Mouse (Mus musculus): ENCODE results near the gene Bcat1. TPM values are rescaled to one million over a fixed set of nuclear protein-coding genes. Genes with fewer than 3 reads are reported as not detected.

The Bcat1 gene
- polyA plus RNA-seq, 1 experiment, result 1.3 TPM

GRCm38 (mm10) chr6:145056102-145056501 lies 19.9 kb downstream of the Bcat1 start:
- no peak for DNase-seq (ENCODE audit: low spot score)

DNA sequence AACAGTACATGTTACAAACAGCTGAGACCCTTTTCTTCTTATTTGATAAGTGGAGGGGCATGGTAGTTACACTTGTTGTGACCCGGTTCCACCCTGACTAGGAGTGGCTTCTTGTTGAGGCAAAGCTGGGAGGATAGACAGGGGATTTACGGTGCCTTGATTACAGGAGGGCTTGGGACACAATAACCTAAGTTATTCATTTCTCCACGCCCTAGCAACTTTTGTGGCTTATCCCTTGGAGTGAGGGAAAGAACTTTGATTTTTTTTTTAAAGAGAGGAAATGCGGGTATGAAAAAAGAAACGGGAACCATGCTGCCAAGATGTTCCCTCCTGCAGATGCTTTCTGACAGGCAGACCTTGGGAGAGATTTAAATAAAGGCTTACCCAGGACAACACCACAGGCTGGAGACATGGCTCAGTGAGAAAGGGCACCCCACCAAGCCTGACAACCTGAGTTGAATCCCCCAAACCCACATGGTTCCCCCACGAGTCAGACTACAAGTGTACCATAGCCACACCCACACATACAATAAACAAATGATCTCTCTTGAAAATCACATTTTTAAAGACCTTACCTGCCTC lies 20.6 kb downstream of the Bcat1 start:
- no peak for DNase-seq (ENCODE audit: low spot score)

DNA sequence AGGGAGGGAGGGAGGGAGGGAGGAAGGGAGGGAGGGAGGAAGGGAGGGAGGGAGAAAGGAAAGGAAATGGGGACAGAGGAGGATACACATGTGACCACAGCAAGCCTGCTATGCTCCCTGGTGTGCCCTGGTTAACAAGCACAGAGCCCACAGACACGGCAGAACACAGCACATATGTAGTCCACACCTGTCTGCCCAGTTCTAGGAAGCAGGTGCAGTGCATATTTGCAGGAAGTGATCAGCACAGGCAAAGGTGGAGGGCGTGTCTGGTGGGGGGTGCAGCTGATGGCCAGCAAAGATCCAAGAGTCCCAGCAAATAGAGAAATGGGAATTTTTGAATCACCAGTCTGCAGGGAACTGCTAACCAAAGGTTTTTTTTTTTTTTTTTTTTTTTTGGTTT lies 23.3 kb downstream of the Bcat1 start:
- DNase-seq (ENCODE audit: low spot score), result no peak

GRCm38 (mm10) chr6:145050899-145051298 lies 25.1 kb downstream of the Bcat1 start:
- no peak for DNase-seq (ENCODE audit: low spot score)

DNA sequence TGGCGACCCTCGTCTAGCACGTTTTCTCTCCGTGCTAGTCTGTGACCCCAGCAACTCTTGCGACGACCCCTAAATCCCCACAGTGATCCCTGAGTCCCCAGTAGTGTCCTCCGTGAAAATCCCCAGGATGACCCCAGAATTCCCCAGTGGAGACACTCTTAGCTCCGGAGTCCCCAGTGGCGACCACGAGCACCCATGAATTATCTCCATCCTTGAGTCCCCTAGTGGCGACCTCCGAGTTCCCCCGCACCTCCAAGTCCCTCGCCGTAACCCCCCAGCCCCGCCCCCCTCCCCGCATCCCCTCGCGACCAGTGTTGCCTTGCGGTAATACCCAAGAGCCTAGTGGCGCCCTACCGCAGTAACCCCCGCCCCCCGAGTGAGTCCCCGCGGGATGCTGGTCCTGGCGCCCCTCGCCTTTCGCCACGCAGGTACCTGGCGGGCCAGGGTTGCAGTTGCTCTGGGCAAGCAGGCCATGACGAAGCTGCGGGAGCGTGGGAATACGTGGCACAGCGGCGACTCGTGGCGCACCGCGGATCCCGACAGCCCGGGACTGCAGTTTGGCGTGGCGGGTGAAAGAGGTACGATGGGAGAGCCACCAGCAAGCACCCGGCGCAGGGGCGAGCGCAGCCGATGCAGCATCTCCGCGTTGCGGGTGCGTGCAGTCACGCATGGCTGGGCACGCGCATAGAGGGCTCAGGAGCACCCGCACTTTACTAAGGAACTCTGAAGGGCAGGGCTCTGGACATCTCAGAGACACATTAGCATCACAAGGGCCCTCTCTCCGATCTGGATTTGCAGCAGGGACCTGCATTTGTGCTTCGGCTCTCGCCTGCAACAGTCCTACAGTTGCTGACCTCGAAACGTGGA lies 27.6 kb downstream of the Bcat1 start:
- no peak for DNase-seq (ENCODE audit: low spot score)

DNA sequence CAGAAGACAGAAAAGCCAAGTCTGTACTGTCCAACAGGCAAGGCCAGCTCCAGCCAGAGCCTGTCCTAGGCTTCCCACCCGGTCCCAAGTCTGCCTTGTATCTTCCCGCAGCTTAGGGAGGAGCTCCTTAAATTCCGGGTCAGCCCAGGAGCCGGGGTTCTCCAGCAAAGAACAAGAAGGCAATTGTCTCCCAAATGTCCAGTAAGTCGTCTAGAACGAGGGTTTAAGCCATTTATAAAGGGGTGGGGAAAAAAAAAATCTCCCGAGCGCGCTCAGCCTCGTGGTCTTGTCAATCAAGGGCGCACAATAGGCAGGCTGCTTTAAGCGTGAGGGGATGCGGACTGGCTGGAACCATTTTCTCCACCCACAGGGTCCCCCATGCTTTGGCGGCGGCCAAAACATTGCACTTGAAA lies 28.5 kb downstream of the Bcat1 start:
- no peak for DNase-seq (ENCODE audit: low spot score)

GRCm38 (mm10) chr6:145046266-145046890 lies 29.6 kb downstream of the Bcat1 start:
- no peak for DNase-seq (ENCODE audit: low spot score)

DNA sequence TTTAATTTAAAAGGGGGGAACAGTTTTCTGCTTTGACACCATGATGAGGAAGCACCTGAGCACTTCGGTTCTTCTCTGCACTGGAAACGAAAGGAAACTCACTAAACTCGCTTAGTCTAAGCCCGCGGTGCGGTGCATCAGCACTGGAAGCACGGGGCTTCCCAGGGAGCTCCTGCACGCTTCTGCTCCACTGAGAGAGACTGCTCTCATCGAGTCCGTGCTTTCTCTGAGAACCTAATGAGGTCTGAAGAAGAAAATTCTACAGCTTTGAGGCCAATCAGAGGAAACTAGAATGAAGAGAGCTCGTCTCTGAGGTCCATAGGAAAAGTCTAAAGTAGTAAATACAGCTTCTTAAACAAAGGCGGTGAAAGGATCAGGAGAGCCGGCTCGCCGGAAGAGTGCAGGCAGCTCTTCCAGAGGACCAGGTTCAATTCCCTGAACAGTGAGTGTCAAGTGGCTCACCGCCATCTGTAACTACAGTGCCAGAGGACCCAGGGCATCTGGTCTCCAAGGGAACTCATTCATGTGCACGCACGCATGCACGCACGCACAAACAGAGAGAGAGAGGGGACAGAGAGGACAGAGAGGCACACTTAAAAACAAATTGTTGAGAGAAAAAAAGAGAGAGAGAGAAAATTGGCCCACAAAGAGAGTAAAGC lies 30.9 kb downstream of the Bcat1 start:
- DNase-seq (ENCODE audit: low spot score), result no peak

GRCm38 (mm10) chr6:145040732-145041131 lies 35.3 kb downstream of the Bcat1 start:
- no peak for DNase-seq (ENCODE audit: low spot score)

DNA sequence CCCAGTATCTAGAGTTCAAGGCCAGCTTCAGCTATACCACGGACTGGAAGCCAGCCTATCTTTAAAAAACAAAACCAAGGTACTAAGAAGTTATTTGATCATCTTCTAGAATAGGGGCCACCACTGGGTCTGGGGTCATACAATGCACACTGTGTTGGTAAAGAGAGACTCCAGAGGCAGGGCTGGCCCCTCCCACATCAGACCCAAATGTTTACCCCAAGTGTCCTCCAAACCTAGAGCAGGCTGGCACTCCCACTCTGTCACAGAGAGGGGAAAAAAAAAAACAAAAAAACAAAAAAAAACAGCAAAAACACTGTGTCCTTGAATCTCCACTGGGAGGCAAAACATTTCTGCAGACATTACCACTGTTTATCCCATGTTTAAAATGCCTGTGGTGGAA lies 38.4 kb downstream of the Bcat1 start:
- no peak for DNase-seq (ENCODE audit: low spot score)

DNA sequence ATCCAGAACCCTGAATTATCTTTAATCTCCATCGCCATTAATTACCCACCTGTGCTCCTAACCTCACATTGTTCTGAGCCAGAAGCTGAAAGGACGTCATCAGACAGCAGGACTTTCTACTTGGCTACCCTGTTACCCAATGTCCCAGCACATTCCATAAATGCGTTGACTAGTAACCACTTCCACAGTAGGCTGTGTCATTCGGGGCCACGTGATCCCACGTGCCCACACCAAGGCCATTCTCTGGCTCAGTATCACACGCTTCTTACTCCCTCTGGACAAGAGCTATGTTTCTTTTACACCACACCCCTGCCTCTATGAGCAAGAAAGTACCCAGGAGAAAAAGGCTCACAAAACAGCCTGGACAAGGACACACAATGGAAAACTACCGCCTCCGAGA lies 40.6 kb downstream of the Bcat1 start:
- DNase-seq (ENCODE audit: low spot score), result no peak

DNA sequence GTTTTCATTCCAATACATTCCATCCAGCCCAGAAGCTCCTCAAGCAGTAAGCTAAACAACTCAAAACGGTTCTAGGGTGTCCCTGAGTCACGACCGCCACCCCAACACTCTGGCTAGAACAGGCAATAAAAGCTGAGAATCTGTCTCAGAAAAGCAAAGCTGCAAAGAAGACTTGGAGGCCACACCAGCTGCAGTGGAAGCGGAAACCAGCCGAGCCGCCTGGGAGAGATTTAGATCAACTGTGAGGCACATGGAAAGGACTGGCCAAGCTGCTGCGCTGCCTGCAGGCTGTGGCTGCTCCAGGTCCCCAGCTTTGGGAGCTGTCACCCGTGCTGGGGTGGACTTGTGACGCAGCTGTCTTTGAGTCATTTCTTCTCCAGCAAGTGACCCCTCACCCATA lies 45.4 kb downstream of the Bcat1 start:
- DNase-seq (ENCODE audit: low spot score), result no peak

DNA sequence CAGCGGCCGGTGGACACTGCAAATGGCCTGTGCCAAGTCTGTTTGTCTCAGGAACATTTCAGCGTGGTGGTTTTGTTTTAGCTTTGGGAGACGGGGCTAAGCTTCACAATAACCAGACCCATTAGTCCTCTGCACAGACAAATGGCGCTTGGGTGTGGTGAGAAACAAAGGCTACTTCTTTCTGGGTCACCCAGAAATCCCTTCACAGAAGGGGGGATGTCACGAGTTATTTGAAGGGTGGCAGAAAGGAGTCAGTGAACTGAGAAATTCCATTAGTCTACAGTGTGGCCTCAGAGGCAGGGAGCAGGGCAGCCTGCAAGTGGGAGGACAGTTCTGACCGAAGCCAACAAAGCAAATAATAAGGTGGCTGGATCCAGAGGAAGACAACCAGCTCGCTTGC lies 52.0 kb downstream of the Bcat1 start:
- DNase-seq (ENCODE audit: low spot score), result no peak

GRCm38 (mm10) chr6:145022966-145023725 lies 52.8 kb downstream of the Bcat1 start:
- DNase-seq (ENCODE audit: low spot score), result no peak

DNA sequence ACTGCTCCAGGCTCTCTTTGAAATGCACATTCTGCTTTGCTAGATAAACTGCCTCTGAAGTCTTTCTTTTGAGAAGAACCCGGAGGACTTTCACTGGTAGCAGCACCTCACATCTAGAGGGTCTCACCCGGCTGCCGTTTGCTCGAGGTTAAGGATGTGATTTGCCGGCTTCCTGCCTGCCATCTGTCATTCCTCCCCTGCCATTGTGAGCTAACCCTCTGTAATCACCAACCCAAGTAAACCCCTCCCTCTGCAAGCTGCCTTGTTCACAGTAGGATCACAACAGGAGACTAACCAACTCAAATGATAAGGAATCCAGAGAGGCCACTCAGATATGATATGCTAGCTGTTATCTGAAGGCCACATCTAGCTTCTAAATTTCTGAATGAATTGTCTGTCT lies 53.6 kb downstream of the Bcat1 start:
- no peak for DNase-seq (ENCODE audit: low spot score)

DNA sequence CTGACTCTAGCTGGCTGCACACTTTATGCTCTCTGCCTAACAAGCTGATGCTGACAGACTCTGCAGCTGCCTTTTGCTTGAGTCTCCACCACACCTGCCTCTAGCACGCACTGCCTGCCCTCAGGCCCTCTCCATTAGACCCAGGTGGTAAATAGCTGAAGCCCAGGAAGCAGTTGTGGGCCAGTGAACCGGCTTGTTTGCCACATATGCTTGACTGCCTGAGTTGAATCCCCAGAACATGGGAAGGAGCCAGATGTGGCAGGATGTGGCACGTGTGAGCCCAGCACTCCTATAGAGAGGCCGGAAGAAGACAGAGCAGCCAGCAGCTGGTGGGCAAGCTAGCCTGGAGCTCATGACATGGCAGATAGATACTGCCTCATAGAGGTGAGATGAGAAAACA lies 55.4 kb downstream of the Bcat1 start:
- DNase-seq (ENCODE audit: low spot score), result no peak

DNA sequence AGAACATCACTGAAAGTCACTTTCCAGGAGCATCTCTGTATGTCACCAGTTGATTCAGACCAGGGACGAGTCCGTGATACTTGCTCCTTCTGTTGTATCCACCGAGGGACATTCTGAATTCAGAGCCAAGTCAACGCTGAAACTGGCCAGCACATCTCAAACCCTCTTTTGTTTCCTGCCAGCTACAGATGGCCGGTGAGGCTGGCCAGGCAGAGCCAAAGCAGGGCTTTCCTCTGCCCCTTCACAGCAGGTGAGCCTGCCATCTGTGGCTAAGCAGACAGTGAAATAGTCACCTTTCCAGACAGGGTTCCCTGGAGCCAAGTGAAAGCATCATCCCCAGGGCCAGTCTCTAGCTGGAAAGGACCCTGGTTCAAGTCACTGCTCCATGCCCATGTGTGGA lies 57.7 kb downstream of the Bcat1 start:
- DNase-seq (ENCODE audit: low spot score), result no peak

GRCm38 (mm10) chr6:145017508-145017907 lies 58.5 kb downstream of the Bcat1 start:
- DNase-seq (ENCODE audit: low spot score), result no peak

DNA sequence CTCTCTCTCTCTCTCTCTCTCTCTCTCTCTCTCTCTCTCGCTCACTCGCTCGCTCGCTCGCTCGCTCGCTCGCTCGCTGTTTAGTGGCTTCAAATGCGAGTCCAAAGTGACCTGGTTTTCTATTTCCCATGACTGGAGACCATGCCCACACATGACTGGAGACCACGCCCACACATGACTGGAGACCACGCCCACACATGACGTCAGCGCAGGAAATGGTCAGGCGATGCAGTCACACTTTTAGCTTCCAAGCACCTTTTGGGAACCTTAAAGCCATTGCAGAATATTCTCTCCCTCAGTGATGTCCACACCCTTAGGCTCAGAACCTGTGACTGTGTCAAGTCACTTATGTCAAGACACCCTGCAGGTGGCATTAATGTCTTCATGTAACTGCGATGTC lies 59.3 kb downstream of the Bcat1 start:
- DNase-seq (ENCODE audit: low spot score), result no peak

- DNase-seq (ENCODE audit: low spot score), result no peak
These were observed 61.0 kb downstream of the Bcat1 start for GRCm38 (mm10) chr6:145014944-145015343.

- no peak for DNase-seq (ENCODE audit: low spot score)
These were observed 63.3 kb downstream of the Bcat1 start for GRCm38 (mm10) chr6:145012699-145013098.

- DNase-seq (ENCODE audit: low spot score), result no peak
These were observed 64.8 kb downstream of the Bcat1 start for GRCm38 (mm10) chr6:145011141-145011540.

Measured in urinary bladder, adult 2 months (tissue).